Mouse (Mus musculus) lung, adult 18-20 months (tissue): ENCODE results near the gene Abhd12b.

Experiments used
- DNase-seq, 2 experiments: peaks; one replicate each; pipeline ENCODE4 v3.0.0; 2022; ENCODE audit warnings: mixed read lengths in 2 of 2

The Abhd12b gene

DNA sequence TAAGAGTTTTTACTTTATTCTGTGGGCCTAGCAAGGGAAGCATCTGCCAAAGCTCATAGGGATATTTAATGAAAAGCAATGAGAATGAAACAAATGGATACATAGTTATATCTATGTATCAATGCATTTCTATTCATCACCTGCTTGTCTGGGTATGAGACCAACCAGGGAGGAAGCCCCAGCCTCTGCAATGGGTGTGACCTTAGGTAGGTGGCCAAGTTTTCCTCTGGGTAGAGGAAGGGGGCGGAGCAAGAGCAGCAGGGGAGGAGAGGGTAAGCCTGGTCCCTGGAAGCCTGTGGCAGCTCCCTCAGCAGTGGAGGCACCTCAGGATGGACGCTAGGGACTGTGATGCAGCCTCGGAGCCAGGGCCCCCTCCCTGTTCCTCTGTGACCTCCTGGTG is at the start of gene Abhd12b:
Gene Abhd12b, plus strand, starts transcription at position 301 of the 400 bp plus-strand sequence.
- no peak for DNase-seq

DNA sequence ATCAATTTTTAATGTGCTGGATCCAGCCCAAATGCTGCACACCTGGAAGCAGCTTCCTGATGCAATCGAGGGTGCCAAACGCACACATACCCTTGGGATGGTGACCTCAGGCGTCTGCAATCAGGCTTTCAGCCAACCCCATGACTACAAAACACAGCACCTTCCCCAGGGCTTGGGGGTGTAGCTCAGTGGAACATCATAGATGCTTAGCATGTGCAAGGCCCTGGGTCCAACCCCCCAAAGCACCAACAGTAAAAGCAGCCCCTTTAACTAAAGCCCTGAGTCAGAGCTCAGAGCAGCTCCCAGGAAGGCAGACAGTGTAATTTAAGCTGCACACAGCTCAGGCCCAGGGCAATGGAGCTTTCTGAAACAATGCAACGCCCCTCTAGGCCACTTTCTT is 49.7 kb upstream of the Abhd12b start:
- no peak for DNase-seq

GRCm38 (mm10) chr12:70104776-70105420 is 49.0 kb upstream of the Abhd12b start:
- DNase-seq, result no peak

DNA sequence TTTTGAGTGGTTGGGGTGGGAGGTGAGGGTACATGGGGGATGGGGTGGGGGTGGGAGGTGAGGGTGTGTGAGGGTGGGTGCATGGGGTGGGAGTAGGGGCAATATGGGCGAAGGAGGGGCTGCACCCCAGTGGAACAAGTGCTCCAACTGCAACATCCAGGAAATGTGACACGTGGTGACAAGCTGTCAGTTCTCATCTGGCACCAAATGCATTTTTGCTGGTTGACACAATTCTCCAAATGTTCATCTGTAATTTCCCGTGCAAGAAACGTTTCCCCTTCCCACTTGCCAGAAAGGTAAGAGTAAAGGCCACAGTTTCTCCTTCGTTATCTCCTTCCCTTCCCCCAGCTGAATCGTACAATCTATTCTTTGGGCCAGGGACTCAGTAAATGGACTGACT is 48.1 kb upstream of the Abhd12b start:
- DNase-seq, result no peak

DNA sequence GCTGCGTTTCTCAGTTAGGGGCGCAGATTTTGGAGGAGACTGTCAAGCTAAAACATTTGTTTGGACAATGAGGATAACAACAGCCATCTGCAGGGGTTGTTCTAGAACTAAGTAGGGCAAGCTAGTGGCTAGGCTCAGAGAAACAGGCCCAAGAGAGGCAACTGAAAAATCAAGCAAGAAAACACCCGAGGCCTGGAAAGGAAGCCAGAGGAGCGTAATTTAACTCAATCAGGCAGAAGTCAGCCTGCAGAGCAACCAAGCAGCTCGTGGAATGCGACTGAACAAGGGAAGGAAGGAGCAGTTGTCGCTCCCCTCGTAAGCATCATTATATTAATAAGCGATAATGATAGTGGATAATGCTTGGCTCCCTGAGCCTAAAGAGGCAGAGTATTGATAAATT is 47.4 kb upstream of the Abhd12b start:
- no peak for DNase-seq

DNA sequence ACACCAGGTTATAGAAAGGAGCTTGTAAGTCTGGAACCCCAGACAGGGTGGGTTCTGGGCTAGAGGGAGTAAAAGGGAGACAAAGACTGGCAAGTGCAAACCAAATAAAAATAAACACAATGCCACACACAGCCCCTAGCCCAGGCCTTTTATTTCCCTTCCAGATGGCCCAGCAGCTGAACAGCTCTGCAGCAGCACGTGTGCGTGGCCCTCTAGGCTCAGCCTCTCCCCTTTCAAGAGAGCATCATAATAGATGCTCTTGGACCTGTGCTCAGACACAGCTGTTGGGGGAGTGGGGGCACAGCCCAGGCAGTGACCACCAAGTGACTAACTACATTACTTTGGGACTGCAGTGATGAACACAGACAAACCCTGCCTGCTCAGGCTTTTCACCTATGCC is 45.8 kb upstream of the Abhd12b start:
- no peak for DNase-seq

DNA sequence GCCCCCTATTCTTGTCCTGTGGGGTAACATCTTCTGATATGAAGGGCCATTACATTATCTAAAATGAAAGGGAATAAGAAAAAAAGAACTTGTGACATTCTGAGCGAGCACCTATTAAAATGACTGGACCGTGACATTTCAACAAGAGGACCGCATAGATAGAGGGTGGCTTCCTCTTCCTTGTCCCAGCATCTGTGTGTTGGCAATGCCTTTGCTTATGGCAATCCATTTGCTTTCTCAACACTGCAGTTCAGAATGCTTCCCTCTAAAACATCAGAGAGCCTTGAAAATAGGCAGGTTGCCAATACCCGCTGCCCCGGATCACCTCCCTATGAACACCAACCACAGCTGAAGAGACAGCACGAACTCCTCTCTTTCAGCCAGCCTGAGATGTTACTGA is 44.0 kb upstream of the Abhd12b start:
- DNase-seq, result peak in 1 of 2 experiments; percentile 50

- DNase-seq, result no peak
These were observed 43.4 kb upstream of the Abhd12b start for GRCm38 (mm10) chr12:70110375-70111116.

DNA sequence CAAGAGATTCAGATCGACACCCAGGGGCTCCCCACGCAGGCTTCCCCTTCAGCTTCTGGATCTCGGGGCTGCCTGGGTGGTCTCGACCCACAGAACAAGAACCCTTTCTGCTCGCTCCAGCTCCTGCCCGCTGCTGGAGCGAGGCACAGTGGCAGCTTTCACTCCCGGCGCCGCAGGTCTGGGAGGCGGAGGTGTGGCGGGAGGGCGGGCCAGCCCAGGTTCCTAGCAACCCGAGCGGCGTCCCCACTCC is 42.9 kb upstream of the Abhd12b start:
- DNase-seq, result peak in 1 of 2 experiments; percentile 50

DNA sequence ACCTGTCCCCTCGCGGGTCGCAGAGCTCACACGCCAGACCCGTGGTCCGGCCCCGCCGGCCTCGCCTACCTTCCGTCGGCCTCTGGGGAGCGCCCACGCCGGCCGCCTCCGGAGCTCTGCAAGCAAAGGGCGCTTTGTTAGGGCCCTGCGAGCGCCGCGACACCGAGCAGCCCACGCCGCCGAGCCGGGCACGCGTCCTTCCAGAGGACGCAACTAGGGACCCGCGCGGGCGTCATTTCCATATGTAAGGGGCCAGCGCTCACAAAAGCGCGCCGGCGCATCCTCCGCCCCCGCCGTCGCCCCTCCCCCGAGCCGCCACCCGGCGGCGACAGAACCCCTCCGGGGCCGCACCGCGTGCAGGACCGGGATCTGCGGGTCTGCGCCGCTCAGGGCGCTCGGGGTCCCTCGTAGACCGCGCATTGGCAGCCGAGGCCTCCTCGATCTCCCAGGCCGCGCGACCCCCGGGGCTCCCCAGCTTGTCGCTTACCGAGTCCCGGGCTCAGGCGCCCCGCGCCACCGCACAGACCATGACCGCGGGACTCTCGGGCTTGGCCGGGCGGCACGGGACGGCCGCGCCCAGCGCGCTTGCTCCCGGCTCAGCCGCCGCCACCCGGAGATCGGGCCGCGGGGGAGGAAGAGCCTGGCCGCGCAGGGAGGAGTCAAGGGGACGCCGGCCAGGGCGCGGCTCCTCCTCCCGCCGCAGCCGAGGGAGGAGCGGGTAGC is 42.4 kb upstream of the Abhd12b start:
- DNase-seq, result peak; percentile 80 to 85

- no peak for DNase-seq
These were observed 41.9 kb upstream of the Abhd12b start for GRCm38 (mm10) chr12:70112090-70112383.

DNA sequence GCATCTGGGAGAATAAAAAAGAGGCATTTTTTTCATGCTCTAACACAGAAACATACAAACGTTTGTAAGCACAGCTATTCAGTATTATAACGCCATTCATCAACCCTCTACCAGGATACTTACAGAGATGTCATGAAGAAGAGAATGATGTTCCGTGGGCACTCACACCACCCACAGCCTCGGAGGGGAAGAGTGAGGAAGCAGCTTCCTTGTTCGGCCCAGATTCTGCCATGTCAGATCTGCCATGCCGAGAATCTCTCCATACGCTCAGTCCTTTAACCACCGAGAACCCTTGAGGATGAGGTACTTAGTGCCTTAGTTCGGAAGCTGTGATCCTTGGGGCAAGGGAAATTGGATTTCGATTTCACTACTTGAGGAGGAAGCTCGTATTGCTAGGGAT is 40.6 kb upstream of the Abhd12b start, which contains the start of gene Nin:
Gene Nin, minus strand, starts transcription at position 367 of the 400 bp plus-strand sequence.
- no peak for DNase-seq

DNA sequence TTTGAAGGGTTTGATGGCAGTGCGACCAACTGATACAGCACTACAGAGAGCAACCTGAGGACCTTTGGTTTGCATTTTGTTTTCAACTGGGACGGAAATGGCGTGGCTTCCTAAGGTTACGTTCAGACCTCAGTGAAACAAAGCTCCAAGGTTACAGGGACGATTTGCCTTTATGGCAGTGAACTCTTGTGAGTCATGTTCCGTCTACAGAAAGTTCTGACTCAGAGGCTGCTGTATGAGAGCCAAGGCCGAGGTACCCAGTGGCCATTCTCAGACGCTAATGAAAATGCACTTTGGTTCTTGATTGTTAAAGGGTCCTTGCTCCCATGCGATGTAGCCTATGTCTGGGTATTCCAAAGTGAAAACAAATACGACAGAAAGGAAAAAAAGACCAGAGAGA is 36.8 kb upstream of the Abhd12b start:
- no peak for DNase-seq

- DNase-seq, result no peak
These were observed 35.1 kb upstream of the Abhd12b start for GRCm38 (mm10) chr12:70118721-70119345.

DNA sequence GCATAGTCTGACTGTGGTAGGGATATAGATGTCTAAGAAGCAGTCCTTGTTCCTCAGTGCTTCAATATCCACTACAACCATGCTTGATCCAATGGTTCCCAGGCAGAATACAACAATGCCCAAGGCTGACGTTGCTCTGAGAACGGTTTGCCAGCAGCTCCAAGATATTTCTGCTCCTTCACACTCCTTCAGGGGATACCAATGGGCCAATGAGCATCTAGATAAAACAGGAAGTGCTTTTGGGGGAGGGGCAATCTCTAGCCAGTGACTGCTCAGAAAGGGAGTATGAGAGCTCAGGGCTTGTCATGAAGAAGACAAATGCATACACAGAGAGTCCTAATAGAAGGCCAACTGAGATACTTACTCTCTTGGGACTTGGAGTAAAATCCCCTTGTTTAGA is 34.4 kb upstream of the Abhd12b start:
- DNase-seq, result no peak

DNA sequence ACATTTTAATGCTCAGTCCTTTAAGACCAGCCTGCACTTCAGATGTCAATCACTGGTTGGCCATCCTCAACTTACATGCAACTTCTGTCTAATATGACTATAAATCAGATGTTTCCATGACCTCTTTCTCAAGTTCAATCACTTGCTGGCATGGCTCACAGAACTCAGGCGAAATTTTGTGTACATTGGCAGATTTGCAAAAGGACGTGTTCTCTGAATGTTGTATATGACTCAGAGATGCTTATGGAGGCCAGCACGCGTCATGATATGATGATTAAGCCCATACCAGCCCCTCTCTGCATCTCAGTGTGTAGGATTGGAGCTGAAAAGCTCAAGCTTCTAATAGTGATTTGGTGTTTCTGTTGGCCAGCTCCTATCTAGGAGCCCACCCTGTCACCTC is 27.3 kb upstream of the Abhd12b start:
- DNase-seq, result no peak

DNA sequence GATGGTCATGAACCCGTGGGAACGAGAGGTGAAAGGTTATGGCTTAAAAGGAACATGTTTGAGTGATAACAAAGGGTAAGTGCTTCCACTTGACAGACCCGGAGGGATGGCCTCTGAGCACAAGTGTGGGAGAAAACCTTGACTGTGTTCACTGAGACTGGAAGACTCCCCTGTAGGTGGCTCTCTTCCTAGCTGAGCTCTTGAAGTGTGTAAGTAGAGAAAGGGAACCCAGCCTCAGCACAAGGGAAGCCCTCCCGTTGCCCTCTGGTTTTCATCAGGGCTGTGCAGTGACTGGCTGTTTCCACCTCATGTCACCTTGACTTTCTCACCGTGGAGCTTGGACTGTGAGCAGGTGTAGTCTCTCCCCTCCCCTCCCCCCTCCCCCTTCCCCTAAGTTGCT is 24.8 kb upstream of the Abhd12b start:
- no peak for DNase-seq

GRCm38 (mm10) chr12:70131042-70131675 is 22.8 kb upstream of the Abhd12b start:
- DNase-seq, result no peak

- peak; percentile 38 to 59 for DNase-seq
These were observed 19.2 kb upstream of the Abhd12b start for GRCm38 (mm10) chr12:70134627-70135235.

GRCm38 (mm10) chr12:70136185-70136756 is 17.7 kb upstream of the Abhd12b start:
- peak; percentile 50 to 63 for DNase-seq

GRCm38 (mm10) chr12:70137095-70137494 is 16.8 kb upstream of the Abhd12b start:
- DNase-seq, result no peak

- peak in 1 of 2 experiments; percentile 52 for DNase-seq
These were observed 16.3 kb upstream of the Abhd12b start for GRCm38 (mm10) chr12:70137626-70138025.
